Mouse (Mus musculus): ENCODE results near the gene Gm21983. TPM values are rescaled to one million over a fixed set of nuclear protein-coding genes. Genes with fewer than 3 reads are reported as not detected.

Gm21983 gene
- polyA plus RNA-seq, 1 experiment from 2014 or later: not detected

DNA sequence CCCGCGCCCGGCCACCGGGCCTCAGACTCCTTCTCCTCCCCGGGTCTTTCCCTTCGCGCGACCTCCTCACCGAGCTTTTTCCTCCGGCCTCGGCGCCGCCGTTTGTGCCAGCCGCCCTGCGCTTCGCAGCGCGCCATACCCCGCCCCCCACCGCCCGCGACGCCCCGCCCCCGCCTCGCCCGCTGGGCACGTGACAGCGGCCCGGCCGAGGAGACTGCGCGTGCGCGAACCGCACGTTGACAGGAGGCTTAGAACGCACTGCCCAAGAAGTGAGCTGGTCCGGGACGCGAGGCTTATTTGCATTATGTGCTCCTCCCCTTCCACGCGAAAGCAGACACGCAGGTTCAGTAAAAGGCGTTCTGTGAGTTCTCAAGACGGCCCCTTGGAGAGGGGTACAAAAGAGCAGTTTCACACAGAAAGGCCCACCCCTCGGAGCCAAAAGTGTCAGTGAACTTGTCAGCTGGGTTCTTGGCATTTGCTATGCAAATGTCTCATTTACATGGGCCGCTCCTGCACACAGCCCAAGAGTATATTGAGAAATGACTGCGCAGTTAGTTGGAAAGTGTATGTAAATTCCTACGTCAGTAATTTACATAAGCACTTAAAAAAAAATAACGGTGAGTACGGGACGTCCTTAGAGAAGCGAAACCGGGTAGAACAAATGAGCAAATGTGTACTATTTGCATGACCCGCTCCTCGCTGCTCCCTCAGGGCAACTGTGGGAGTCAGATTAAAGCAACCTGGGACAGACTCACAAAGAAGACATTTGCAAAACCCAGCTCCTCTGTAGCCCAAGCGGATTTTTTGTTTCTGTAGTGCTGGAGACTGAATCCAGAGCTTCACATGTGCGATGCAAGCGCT, 14.0 kb downstream of the Gm21983 start, which contains the start of gene Egln2:
Egln2 (minus strand) TSS at position 189 of the 861 bp plus-strand sequence.
- Histone ChIP-seq H3K4me2 (replicated peaks; ENCODE audit: low read depth, low read length) (peak within 1 kb of the TSS; percentile 88), H3K9ac (replicated peaks; ENCODE audit: low read depth, low read length) (peak within 1 kb of the TSS; percentile 76), H3K27me3 (ENCODE audit: control insufficient read depth, insufficient read depth, low read length) (no peaks in the 10 kb centered on the region), H3K4me1 (ENCODE audit: control insufficient read depth, insufficient read depth, low read length) (peaks cover 37% of the 10 kb centered on the region), H3K9me3 (ENCODE audit: control insufficient read depth, low read depth, low read length) (no peaks in the 10 kb centered on the region), H3K27ac (ENCODE audit: low read length) (peak within 1 kb of the TSS; percentile 97), H3K4me3 (ENCODE audit: low read depth, low read length) (peak within 1 kb of the TSS; percentile 74), H3K36me3 (ENCODE audit: control insufficient read depth, insufficient read depth, low read length) (peaks cover 24% of the 10 kb centered on the region)
- WGBS: 1% methylated on average over 58 of the region's 61 CpGs
- ATAC-seq (ENCODE audit: insufficient number of reproducible peaks, insufficient read depth, low FRiP score, low read depth): peak; percentile 87

DNA sequence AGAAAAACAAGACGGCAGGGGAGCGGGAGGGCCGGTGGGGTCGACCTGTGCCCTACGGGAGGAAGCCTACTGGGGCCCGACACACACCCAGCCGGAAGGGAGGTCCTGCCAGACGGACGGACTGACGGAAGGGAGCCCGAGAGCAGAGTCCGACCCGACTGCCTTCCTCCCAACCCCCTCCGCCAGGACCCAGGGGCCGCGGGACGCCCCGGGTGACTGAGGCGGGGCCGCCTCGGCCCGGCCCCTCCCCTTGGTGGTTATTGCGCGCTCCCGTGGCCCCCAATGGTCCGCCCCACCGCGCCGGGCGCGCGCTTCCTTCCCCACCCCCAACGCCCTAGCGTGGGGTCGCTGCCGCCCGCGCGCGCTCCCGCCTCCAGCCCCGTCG, 14.7 kb downstream of the Gm21983 start:
- H3K4me2 ChIP-seq (replicated peaks; ENCODE audit: low read depth, low read length): peak overlapping the region; percentile 88
- peak overlapping the region; percentile 76 for H3K9ac ChIP-seq (replicated peaks; ENCODE audit: low read depth, low read length)
- ATAC-seq (ENCODE audit: insufficient number of reproducible peaks, insufficient read depth, low FRiP score, low read depth): peak; percentile 78
- peaks cover 24% of the 10 kb centered on the region for H3K36me3 ChIP-seq (ENCODE audit: control insufficient read depth, insufficient read depth, low read length)
- H3K4me1 ChIP-seq (ENCODE audit: control insufficient read depth, insufficient read depth, low read length): peaks cover 37% of the 10 kb centered on the region
- WGBS: 0% methylated on average over 39 of the region's 43 CpGs
- no peaks in the 10 kb centered on the region for H3K9me3 ChIP-seq (ENCODE audit: control insufficient read depth, low read depth, low read length)
- peak overlapping the region; percentile 74 for H3K4me3 ChIP-seq (ENCODE audit: low read depth, low read length)
- peak overlapping the region; percentile 97 for H3K27ac ChIP-seq (ENCODE audit: low read length)
- H3K27me3 ChIP-seq (ENCODE audit: control insufficient read depth, insufficient read depth, low read length): no peaks in the 10 kb centered on the region

DNA sequence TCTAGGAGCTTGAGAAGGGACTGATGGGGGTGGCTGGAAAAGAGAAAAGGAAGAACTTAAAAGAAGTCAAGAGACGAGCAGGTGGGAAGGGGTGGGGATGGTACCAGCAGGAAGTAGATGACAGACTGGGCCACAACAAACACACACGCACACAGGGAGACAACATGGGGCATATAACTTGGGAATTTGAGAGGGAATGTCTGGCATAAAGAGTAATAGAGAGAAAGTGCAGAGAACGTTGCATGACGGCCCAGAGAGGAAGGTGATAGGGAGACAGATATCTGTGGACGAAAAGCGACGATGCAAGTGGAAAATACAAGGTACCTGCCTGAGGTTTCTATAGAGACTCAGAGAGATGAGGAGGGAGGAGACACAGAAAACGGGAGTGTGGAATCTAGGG, 15.2 kb downstream of the Gm21983 start:
- Histone ChIP-seq H3K36me3 (ENCODE audit: control insufficient read depth, insufficient read depth, low read length) (peaks cover 26% of the 10 kb centered on the region), H3K4me1 (ENCODE audit: control insufficient read depth, insufficient read depth, low read length) (peaks cover 37% of the 10 kb centered on the region), H3K27me3 (ENCODE audit: control insufficient read depth, insufficient read depth, low read length) (no peaks in the 10 kb centered on the region), H3K4me3 (ENCODE audit: low read depth, low read length) (peak overlapping the region; percentile 74), H3K27ac (ENCODE audit: low read length) (peak overlapping the region; percentile 97), H3K9ac (replicated peaks; ENCODE audit: low read depth, low read length) (peak overlapping the region; percentile 76), H3K9me3 (ENCODE audit: control insufficient read depth, low read depth, low read length) (no peaks in the 10 kb centered on the region), H3K4me2 (replicated peaks; ENCODE audit: low read depth, low read length) (peak overlapping the region; percentile 88)
- ATAC-seq (ENCODE audit: insufficient number of reproducible peaks, insufficient read depth, low FRiP score, low read depth): no peak
- WGBS: 3% methylated on average over 8 of the region's 8 CpGs

DNA sequence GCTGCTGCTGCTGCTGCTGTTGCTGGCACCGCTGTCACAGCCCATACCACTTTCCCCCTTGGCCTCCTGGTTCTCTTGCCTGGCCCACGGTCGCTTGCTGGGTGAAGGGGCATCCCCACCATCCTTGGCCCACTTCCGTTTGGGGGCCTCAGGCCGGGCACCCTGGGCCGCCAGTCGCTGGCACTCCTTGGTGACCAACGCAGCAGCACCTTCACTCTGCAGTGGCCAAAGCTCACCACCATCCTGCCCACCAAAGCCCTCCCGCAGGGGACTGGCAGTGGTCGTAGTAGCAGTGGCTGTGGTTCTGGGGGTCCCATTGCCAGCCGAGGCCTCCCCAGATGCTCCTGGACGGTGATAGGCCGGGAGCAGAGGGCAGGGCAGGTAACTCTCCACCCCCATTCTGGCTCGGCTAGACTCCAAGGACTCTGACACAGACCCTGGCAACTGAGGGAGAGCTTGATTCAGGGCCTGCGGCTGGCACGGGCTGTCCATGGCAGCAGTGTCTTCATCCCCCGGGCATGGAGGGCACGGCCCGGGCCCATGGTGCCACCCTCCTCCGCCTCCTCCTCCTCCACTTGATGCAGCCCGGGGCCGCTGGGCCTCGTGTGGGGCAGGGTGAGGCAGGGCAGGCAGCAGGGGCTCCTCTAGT, 15.8 kb downstream of the Gm21983 start:
- Histone ChIP-seq H3K9me3 (ENCODE audit: control insufficient read depth, low read depth, low read length) (no peaks in the 10 kb centered on the region), H3K27ac (ENCODE audit: low read length) (no peak overlapping the region), H3K4me2 (replicated peaks; ENCODE audit: low read depth, low read length) (peak overlapping the region; percentile 88), H3K36me3 (ENCODE audit: control insufficient read depth, insufficient read depth, low read length) (peaks cover 29% of the 10 kb centered on the region), H3K9ac (replicated peaks; ENCODE audit: low read depth, low read length) (peak overlapping the region; percentile 76; the same call in 1 of the 2 replicates), H3K27me3 (ENCODE audit: control insufficient read depth, insufficient read depth, low read length) (no peaks in the 10 kb centered on the region), H3K4me3 (ENCODE audit: low read depth, low read length) (peak overlapping the region; percentile 74), H3K4me1 (ENCODE audit: control insufficient read depth, insufficient read depth, low read length) (peaks cover 37% of the 10 kb centered on the region)
- no peak for ATAC-seq (ENCODE audit: insufficient number of reproducible peaks, insufficient read depth, low FRiP score, low read depth)
- 64% methylated on average over 23 of the region's 23 CpGs for WGBS

DNA sequence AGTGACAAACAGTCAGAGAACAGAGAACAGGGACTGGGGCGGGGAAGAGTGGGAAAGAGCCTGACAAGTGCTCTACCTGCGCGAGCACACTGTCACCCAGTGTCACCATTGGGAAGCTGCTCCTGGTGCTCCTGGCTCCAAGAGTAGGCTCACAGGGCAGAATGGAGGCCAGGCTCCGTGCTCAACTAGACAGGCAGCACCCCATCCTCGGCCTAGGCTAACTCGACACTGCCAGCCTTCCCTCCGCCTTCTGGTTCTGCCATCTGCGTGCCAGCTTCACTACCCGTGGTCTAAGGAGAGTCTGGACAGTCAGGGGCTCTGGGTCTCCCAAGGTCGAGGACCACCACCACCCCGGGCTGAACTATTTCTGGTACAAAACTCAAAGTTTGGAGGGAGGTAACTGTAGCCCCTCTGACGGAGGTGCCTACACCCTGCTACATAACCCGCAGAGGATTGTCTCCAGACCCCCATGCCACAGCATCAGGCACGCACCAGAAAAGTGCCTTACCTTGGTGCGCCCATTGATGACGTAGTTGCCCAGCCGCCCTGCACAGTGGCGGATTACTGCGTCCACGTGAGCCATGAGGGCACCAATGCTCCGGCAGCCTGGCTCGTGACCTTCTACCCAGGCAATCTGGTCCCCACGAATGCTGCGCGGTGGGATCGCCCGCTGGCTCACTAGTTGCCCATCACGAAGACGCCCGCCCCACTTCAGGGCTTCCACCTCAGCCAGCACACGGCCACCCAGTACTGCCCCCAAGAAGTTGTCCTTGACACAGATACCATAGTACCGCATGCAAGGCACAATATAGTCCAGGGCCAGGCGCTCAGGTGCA, 16.6 kb downstream of the Gm21983 start:
- peak overlapping the region; percentile 74; the same call in 1 of the 2 replicates for H3K4me3 ChIP-seq (ENCODE audit: low read depth, low read length)
- no peaks in the 10 kb centered on the region for H3K27me3 ChIP-seq (ENCODE audit: control insufficient read depth, insufficient read depth, low read length)
- H3K9me3 ChIP-seq (ENCODE audit: control insufficient read depth, low read depth, low read length): no peaks in the 10 kb centered on the region
- H3K27ac ChIP-seq (ENCODE audit: low read length): no peak overlapping the region
- 0 out of 2 replicates have a peak overlapping the region, but pooled peaks have one; percentile 6 for H3K9ac ChIP-seq (replicated peaks; ENCODE audit: low read depth, low read length)
- peaks cover 37% of the 10 kb centered on the region for H3K4me1 ChIP-seq (ENCODE audit: control insufficient read depth, insufficient read depth, low read length)
- peak overlapping the region; percentile 88 for H3K4me2 ChIP-seq (replicated peaks; ENCODE audit: low read depth, low read length)
- WGBS: 75% methylated on average over 33 of the region's 33 CpGs
- no peak for ATAC-seq (ENCODE audit: insufficient number of reproducible peaks, insufficient read depth, low FRiP score, low read depth)
- H3K36me3 ChIP-seq (ENCODE audit: control insufficient read depth, insufficient read depth, low read length): peaks cover 33% of the 10 kb centered on the region

DNA sequence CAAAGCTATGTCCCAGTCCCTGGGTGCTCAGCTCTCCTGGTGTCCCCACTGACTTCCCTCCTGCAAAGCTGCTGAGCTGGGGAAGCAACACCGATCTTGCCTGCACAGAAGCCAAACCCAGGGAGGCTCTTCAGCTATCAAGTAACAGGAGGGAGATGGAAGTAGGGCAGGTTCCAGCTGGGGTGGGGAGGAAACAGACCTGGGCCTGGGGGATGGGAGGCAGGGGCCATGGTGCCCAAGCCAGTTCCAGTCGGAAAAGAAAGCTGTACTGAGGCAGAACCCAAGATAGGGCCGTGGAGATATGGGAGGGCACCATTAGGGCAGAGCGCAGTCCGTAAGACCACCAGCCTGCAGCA, 17.5 kb downstream of the Gm21983 start:
- H3K4me2 ChIP-seq (replicated peaks; ENCODE audit: low read depth, low read length): peak overlapping the region; percentile 88; the same call in 1 of the 2 replicates
- no peaks in the 10 kb centered on the region for H3K27me3 ChIP-seq (ENCODE audit: control insufficient read depth, insufficient read depth, low read length)
- no peak for ATAC-seq (ENCODE audit: insufficient number of reproducible peaks, insufficient read depth, low FRiP score, low read depth)
- no peaks in the 10 kb centered on the region for H3K9me3 ChIP-seq (ENCODE audit: control insufficient read depth, low read depth, low read length)
- no peak overlapping the region for H3K27ac ChIP-seq (ENCODE audit: low read length)
- WGBS: 68% methylated on average over 5 of the region's 5 CpGs
- H3K9ac ChIP-seq (replicated peaks; ENCODE audit: low read depth, low read length): no peak overlapping the region
- peaks cover 40% of the 10 kb centered on the region for H3K36me3 ChIP-seq (ENCODE audit: control insufficient read depth, insufficient read depth, low read length)
- H3K4me3 ChIP-seq (ENCODE audit: low read depth, low read length): no peak overlapping the region
- H3K4me1 ChIP-seq (ENCODE audit: control insufficient read depth, insufficient read depth, low read length): peaks cover 37% of the 10 kb centered on the region

DNA sequence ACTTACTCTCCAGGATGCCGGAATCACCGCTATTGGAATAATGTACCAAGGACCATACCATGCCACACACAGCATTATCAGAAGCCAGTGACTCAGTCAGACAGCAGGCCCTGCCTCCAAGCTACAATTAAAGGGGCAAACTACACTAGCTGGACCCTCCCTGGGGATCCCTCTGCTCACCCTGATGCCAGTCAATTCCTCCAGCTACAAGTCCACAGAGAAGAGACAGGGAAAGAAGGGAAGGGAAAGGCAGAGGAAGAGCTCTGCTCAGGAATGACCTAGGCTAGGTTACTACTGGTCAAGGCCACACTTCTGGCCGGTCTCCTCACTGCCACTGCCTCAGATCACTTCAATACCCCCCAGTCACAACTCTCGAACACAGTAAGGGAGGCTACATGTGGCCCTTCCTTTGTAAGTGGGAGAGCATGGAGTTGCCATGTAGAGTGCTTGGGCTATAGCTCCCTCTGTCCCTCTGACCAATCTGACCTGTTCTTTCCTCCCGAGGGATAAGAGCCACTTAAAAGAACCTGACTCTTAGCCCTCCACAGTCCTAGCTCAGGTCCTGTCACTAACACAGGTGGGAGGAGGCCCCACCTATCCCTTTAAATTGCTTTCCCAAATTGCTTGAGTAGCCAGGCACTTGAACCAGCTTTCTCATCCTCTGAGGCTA, 18.0 kb downstream of the Gm21983 start:
- WGBS: 82% methylated on average over 5 of the region's 5 CpGs
- H3K27ac ChIP-seq (ENCODE audit: low read length): no peak overlapping the region
- no peaks in the 10 kb centered on the region for H3K27me3 ChIP-seq (ENCODE audit: control insufficient read depth, insufficient read depth, low read length)
- peak overlapping the region; percentile 88; the same call in 1 of the 2 replicates for H3K4me2 ChIP-seq (replicated peaks; ENCODE audit: low read depth, low read length)
- peaks cover 45% of the 10 kb centered on the region for H3K36me3 ChIP-seq (ENCODE audit: control insufficient read depth, insufficient read depth, low read length)
- peaks cover 37% of the 10 kb centered on the region for H3K4me1 ChIP-seq (ENCODE audit: control insufficient read depth, insufficient read depth, low read length)
- no peak for ATAC-seq (ENCODE audit: insufficient number of reproducible peaks, insufficient read depth, low FRiP score, low read depth)
- H3K9me3 ChIP-seq (ENCODE audit: control insufficient read depth, low read depth, low read length): no peaks in the 10 kb centered on the region
- no peak overlapping the region for H3K9ac ChIP-seq (replicated peaks; ENCODE audit: low read depth, low read length)
- H3K4me3 ChIP-seq (ENCODE audit: low read depth, low read length): no peak overlapping the region
